Mouse (Mus musculus) Patski (cell line): ENCODE measurements at regions not wholly inside any gene's neighbourhood (a gene's known extent, or its start where the extent isn't known, plus 50 kb on each side); places are given as distances from the start of the nearest gene placed in this dataset.

Source experiments
- ATAC-seq: fragments of 100-300 bp; one replicate; pipeline ENCODE4 v1.8.0; 2021
- CTCF ChIA-PET: fragments of 350-600 bp; sonication (Branson Sonifier 250); formaldehyde crosslinking; loops from one replicate; lab custom pipeline; 2022; ENCODE audit warnings: inconsistent platforms; lab: Charles Lee
- POLR2A ChIA-PET: fragments of 350-600 bp; sonication (Branson Sonifier 250); formaldehyde crosslinking; loops from one replicate; lab custom pipeline; 2022; ENCODE audit warnings: antibody characterized with exemption, inconsistent platforms; lab: Charles Lee
- DNase-seq: peaks from one replicate; pipeline ENCODE4 v3.0.0-alpha.2; 2011; ENCODE audit warnings: low read depth, low spot score
- H3K27me3 ChIP-seq: fragments of 371-371 bp; one replicate; pipeline ENCODE4 v1.5.1; 2021
- CTCF ChIP-seq: fragments of 100-300 bp; IDR thresholded peaks from one replicate; pipeline ENCODE4 v1.5.1; 2021
- in situ Hi-C: fragments of 300-500 bp; cut with MboI; formaldehyde crosslinking; loops from 3 replicates; pipeline ENCODE4 v1.11.1; 2018; ENCODE audit warnings: low pct_unique_long_range_greater_than_20kb, mixed read lengths

- ATAC-seq (no peak), DNase-seq (no peak)
- ChIA-PET CTCF (interaction anchor here (1.2 kb wide), 1 partner anchor 18 kb away, joined by 4 read pairs; no protein-coding TSS in a partner anchor), POLR2A (no interaction called here)
- in situ Hi-C loops, result no loop called here
- no peak for TF ChIP-seq CTCF
- no peaks in the 10 kb centered on the region for H3K27me3 ChIP-seq
These were observed 54.6 kb downstream of the Sox4 start for GRCm38 (mm10) chr13:28898900-28899299.

- H3K27me3 ChIP-seq, result no peaks in the 10 kb centered on the region
- ChIA-PET CTCF (interaction anchor here (1.7 kb wide), 1 partner anchor 12 kb away, joined by 4 read pairs; no protein-coding TSS in a partner anchor), POLR2A (no interaction called here)
- ATAC-seq (no peak), DNase-seq (no peak)
- TF ChIP-seq CTCF, result no peak
- in situ Hi-C loops, result no loop called here
These were observed 60.6 kb downstream of the Sox4 start for GRCm38 (mm10) chr13:28892896-28893295.

- ChIA-PET CTCF (no interaction called here), POLR2A (interaction anchor here (1.1 kb wide), 1 partner anchor 66 kb away, joined by 4 read pairs; the partner anchor contains the start of gene Sox4)
- ATAC-seq, result no peak
- no peak for DNase-seq
- no peak for TF ChIP-seq CTCF
- H3K27me3 ChIP-seq, result no peaks in the 10 kb centered on the region
- in situ Hi-C loops, result no loop called here
These were observed 66.4 kb downstream of the Sox4 start for GRCm38 (mm10) chr13:28887098-28887497.

GRCm38 (mm10) chr13:28886691-28887090 lies 66.8 kb downstream of the Sox4 start:
- no peak for TF ChIP-seq CTCF
- DNase-seq, result no peak
- in situ Hi-C loops, result no loop called here

GRCm38 (mm10) chr13:28885083-28886037 lies 68.2 kb downstream of the Sox4 start:
- no peaks in the 10 kb centered on the region for H3K27me3 ChIP-seq
- no peak for TF ChIP-seq CTCF
- POLR2A ChIA-PET, result interaction anchor here (1.0 kb wide), 1 partner anchor 68 kb away, joined by 4 read pairs; the partner anchor contains the start of gene Sox4
- DNase-seq (no peak), ATAC-seq (no peak)
- CTCF ChIA-PET, result no interaction called here
- in situ Hi-C loops, result no loop called here

More at GRCm38 (mm10) chr13:28886691-28887090, 66.8 kb downstream of the Sox4 start:
- ATAC-seq, result no peak
- POLR2A ChIA-PET, result interaction anchor here (1.1 kb wide), 1 partner anchor 67 kb away, joined by 4 read pairs; the partner anchor contains the start of gene Sox4
- H3K27me3 ChIP-seq, result no peaks in the 10 kb centered on the region
- CTCF ChIA-PET, result no interaction called here

GRCm38 (mm10) chr13:28884191-28884820 lies 69.2 kb downstream of the Sox4 start:
- POLR2A ChIA-PET, result no interaction called here
- ATAC-seq, result no peak

GRCm38 (mm10) chr13:28883398-28883797 lies 70.1 kb downstream of the Sox4 start:
- H3K27me3 ChIP-seq, result no peaks in the 10 kb centered on the region
- no peak for DNase-seq
- in situ Hi-C loops, result no loop called here
- CTCF ChIA-PET, result interaction anchor here (0.8 kb wide), 2 partner anchors 44 to 65 kb away, joined by 3 read pairs; no protein-coding TSS in a partner anchor
- POLR2A ChIA-PET, result no interaction called here
- no peak for TF ChIP-seq CTCF
- ATAC-seq, result no peak

More at GRCm38 (mm10) chr13:28884191-28884820, 69.2 kb downstream of the Sox4 start:
- CTCF ChIA-PET, result interaction anchor here (0.8 kb wide), 2 partner anchors 43 to 64 kb away, joined by 3 read pairs; no protein-coding TSS in a partner anchor
- no peaks in the 10 kb centered on the region for H3K27me3 ChIP-seq
- DNase-seq, result no peak
- TF ChIP-seq CTCF, result no peak
- in situ Hi-C loops, result no loop called here

- POLR2A ChIA-PET, result interaction anchor here (0.9 to 1.1 kb wide), 2 partner anchors 68 to 123 kb away, joined by 3 to 4 read pairs; no protein-coding TSS in a partner anchor
- TF ChIP-seq CTCF, result no peak
- ATAC-seq, result no peak
- no peaks in the 10 kb centered on the region for H3K27me3 ChIP-seq
- DNase-seq, result no peak
- in situ Hi-C loops, result no loop called here
- CTCF ChIA-PET, result no interaction called here
These were observed 72.6 kb downstream of the Sox4 start for GRCm38 (mm10) chr13:28880888-28881287.

- in situ Hi-C loops, result loop anchor here (5.0 kb wide), 2 partner anchors 64 to 346 kb away; no protein-coding TSS in a partner anchor
These were observed 74.8 kb downstream of the Sox4 start for GRCm38 (mm10) chr13:28878692-28879091.

GRCm38 (mm10) chr13:28876771-28877170 lies 76.7 kb downstream of the Sox4 start:
- ChIA-PET POLR2A (no interaction called here), CTCF (no interaction called here)
- in situ Hi-C loops, result loop anchor here (5.0 kb wide), 2 partner anchors 66 to 344 kb away; no protein-coding TSS in a partner anchor
- no peak for DNase-seq
- no peak for TF ChIP-seq CTCF
- ATAC-seq, result no peak
- no peaks in the 10 kb centered on the region for H3K27me3 ChIP-seq

More at GRCm38 (mm10) chr13:28878692-28879091, 74.8 kb downstream of the Sox4 start:
- no peak for TF ChIP-seq CTCF
- DNase-seq, result no peak
- ATAC-seq, result no peak
- CTCF ChIA-PET, result no interaction called here
- H3K27me3 ChIP-seq, result no peaks in the 10 kb centered on the region
- POLR2A ChIA-PET, result interaction anchor here (0.6 kb wide), 1 partner anchor 268 kb away, joined by 3 read pairs; no protein-coding TSS in a partner anchor
